Mouse (Mus musculus): ENCODE measurements at regions not wholly inside any gene's neighbourhood (a gene's known extent, or its start where the extent isn't known, plus 50 kb on each side); places are given as distances from the start of the nearest gene placed in this dataset.

DNA sequence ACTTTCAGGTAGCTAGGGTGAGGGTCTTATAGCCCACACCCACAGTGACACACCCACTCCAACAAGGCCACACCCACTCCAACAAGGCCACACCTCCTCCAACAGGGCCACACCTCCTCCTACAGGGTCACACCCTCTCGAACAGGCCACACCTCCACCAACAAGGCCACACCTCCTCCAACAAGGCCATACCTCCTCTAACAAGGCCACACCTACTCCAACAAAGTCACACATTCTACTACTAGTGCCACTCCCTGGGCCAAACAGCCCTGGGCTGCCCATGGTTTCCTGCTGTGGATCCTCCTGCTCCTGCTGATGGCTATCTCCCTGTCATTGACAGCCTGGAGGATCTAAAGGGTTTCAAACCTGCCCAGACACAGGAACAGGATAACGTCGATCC, 124.9 kb downstream of the Mn1 start:
- DNase-seq (ENCODE audit: low spot score in 2 of 2), result no peak
- intact Hi-C loops (cut with DNase I), result no loop called here

DNA sequence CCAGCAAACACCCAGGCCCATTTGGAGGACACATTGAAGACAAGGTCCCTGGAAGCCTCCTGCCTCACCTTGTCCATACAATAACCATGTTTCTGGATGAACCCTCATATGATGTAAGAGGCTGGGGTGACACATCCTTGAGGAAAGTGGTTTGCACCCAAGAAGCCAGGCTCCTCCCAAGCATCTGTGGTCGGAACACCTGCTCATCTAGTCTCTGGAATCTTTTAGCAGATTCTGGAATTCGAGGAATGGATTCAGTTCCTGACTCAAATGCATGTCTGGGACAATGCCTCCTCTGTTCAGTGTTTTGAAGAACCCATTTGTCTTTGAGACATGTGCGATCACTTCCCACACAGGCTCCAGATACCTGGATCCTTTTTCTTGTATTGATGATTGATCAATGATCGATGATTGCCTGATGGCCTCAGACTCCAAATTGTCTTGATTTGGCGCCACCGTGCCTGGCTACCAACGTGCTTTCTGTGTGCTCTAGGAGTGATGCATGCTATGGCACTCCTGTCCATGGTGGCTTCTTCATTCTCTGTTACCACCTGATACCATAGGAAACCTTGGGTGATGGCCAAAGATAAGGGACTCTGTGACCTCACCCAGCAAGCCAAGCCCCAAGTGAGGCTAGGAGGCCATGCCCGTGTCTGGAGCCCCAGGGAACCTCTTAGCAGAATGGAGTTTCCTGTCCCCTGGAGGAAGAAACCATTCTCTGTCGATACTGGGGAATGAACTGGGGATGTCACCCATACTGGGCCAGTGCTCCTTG, 126.7 kb downstream of the Mn1 start:
- intact Hi-C loops (cut with DNase I), result no loop called here
- no peak for DNase-seq (ENCODE audit: low spot score in 2 of 2)

DNA sequence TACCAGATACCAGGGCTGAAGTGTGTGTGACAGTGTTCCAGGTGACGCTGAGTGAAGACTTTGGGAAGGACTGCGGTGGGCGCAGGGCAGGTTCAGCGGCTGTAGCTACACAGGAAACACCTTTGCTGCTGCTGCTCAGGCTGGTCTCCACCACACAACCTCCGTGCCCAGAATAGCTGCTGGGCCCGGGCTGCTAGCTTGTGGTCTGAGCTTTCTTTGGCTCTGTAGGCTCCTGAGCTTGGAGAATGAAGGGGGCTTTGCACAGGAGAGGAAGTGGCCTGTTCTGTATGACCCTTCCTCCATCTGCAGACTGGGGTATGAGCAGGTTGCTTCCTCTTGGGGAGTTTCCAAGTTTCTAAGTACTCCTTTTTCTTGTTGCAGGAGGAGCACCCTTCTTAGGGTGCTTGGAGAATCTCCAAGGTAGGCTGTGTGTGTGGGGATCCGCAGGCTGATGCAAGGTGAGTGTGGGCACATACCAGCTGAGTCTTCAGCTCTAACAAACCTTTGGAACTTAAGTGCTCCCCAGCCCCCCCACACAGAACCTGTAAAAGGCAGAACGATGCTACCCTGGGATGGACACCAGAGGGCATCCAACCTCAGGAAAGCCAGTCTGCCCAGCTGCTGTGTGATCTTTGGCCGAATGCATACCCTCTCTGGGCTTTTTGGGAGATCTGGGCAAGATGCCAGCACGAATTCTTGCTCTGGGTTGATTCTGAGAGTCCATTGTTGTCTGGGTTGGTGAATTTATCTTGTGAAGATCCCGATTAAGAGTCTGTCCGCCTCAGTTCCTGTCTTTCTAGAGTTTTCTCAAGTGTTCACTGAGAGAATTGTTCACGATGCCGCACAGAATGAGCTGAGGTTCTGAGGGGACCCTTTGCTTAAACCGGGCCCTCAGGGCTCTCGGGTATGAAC, 136.6 kb downstream of the Mn1 start:
- DNase-seq (ENCODE audit: low spot score in 2 of 2), result no peak
- intact Hi-C loops (cut with DNase I), result no loop called here

DNA sequence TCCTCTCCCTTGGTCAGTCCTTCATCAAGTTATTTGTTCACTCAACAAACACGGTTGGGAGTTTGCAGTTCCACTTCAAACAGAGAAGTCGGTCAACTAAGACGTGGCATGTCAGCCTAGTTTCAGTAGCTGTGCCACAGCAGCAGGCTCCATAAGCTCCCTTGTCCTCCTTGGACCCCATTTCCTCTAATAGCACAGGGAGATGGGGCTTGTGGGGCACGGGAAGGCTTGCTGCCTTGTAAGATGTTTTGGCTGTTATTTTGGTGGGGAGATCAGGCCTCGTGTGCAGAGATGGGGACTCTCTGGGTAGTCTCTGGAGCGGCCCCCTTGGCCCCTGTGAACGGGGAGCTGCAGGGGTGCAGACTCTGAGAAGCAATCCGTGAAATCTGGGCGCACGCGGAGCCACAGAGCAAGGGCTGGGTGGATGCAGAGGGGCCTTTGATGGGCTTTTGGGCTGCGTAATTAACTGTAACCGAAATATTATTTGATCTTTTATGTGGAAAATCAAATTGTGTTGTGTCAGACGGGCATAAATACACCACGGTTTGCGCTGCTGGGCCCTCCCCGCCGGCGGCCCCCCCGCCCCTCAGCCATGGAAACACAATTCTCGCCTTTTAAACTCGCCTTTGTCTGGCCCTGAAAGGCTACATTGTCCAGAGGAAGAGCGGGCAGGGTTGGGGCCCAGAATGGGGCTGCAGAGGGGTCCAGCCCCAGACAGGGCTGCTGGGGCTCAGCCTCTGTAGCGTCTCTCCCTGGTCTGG, 137.6 kb downstream of the Mn1 start:
- intact Hi-C loops (cut with DNase I), result no loop called here
- no peak for DNase-seq (ENCODE audit: low spot score in 2 of 2)

DNA sequence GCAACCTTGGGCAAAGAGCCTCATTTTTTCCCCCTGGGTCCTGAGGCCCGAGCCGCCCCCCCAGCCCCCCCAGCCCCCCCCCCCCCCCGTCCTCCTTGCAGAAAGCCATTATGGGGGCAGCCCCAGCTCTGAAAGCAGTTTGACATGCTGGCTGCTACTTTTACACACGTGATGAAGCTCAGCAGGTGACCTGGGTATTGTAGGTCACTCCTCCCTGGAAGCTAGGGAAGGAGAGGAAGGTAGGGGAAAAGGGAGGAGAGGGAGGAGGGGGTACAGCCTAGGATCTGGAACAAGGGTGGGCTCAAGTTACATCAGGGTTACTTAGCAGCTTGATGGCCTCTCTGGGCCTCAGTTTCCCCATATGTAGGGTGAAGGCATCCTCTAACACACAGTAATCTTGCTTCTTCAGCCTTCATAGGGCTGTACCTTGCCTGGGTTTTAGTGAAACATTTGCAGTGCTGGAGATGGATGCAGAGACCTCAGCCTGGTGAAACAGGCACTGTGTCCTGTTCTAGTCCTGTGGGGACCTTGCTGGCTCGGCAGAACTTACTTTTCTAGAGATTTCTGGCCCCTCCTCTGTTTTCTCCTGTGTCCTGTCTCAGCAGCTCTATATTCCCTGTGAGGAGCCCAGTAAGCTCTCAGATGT, 138.3 kb downstream of the Mn1 start:
- DNase-seq (ENCODE audit: low spot score in 2 of 2), result no peak
- intact Hi-C loops (cut with DNase I), result no loop called here

DNA sequence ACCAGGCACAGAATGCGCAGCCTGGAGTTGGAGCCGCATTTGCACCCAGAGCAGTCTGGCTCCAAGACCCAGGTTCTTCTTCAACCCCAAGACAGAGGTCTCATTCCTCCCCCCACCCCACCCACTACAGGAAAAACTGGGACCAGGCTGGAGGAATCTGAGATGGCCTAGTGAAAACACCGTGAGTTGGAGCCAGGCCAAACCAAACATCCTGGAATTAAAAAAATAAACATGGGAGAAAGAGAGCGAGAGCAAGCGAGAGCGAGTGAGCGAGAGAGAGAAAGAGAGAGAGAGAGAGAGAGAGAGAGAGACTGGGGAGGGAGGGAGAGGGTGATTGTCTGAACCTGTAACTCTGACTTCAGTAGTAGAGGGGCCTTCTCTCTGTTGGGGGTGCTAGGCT, 138.8 kb downstream of the Mn1 start:
- no peak for DNase-seq (ENCODE audit: low spot score in 2 of 2)
- intact Hi-C loops (cut with DNase I), result no loop called here

DNA sequence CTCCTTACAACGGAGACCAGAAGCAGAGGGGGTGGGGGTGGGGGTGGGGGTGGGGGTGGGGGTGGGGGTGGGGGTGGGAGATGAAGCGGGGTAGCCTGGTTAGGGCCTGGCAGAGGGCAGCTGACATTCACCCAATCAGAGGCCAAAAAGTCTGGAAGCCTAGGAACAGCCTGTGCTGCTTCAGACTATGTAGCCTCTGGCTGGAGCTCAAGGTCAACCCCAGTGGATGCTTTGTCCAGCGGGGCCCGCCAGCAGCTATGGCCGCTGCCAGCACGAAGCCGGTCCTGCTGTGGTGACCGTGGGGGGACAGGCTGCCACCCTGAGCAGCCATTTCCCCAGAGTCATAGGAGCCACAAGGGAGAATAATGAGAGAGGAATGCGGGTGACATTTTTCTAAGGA, 143.3 kb downstream of the Mn1 start:
- no peak for DNase-seq (ENCODE audit: low spot score in 2 of 2)
- intact Hi-C loops (cut with DNase I), result no loop called here

DNA sequence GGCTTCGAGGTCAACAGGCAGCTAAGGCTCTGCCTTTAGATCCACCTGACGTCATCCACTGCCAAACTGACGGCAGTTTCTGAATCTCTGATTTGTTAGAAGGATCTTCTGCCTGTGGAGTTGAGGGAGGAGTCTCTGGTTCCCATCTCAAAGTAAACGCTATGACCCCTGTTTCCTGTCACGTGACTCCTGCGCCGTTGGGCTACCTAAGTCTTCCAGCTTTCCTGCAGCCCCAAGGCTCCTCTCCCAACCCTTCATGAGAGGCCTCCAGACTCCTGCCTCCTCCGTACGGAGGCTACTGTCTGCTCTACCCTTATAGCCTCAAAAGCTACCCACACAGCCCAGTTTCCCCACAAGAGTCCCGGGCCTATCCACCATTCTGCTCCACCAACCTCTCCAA, 144.1 kb downstream of the Mn1 start:
- intact Hi-C loops (cut with DNase I), result no loop called here
- no peak for DNase-seq (ENCODE audit: low spot score in 2 of 2)

DNA sequence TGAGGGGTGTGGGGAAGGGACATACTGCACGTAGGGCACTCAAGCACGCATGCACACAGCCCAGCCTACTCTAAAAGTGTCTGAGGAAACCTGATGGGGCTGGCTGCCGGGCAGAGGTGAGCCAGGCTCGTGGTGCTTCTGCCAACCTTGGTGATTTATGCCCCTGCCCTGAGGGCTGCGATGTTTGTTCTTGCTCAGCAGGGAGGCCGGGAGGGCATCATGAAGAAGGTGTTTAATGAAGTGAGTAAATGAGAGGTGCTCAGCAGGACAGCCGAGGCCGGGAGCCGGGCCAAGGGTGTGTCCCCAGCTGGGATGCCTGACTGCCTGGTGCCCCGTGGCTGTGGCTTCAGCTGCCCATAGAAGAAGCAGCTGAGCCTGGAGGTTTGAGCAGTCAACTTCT, 153.7 kb downstream of the Mn1 start:
- intact Hi-C loops (cut with DNase I), result no loop called here
- DNase-seq (ENCODE audit: low spot score in 2 of 2), result no peak

DNA sequence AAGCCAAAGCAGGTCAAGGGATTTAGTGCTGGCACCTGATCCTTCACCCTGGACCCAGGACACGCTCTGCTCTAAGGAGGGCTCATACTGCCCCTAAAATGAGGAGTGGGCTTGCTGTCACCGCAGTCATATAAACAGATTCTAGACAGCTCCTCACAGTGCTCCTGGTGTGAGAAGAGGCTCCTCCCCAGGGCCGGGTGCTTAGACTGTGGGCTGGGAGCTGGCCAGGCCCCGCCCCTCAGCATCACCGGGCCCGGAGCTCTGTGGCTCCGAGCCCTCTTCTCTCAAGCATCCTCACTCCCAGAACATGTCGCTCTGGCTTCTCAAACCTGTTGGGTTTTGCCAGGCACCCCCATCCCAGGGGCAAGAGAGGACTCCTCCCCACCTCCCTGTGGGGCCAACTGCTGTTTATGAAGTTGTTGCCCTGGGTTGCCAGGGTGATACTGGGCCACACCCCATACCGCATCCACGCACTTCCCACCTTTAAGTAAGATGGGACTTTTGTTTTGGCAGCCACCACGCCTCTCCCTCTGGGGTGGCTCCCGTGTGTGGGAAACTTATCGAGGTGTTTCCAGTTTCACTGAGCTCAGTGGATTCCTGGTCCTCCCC, 156.2 kb downstream of the Mn1 start:
- no peak for DNase-seq (ENCODE audit: low spot score in 2 of 2)
- intact Hi-C loops (cut with DNase I), result no loop called here

DNA sequence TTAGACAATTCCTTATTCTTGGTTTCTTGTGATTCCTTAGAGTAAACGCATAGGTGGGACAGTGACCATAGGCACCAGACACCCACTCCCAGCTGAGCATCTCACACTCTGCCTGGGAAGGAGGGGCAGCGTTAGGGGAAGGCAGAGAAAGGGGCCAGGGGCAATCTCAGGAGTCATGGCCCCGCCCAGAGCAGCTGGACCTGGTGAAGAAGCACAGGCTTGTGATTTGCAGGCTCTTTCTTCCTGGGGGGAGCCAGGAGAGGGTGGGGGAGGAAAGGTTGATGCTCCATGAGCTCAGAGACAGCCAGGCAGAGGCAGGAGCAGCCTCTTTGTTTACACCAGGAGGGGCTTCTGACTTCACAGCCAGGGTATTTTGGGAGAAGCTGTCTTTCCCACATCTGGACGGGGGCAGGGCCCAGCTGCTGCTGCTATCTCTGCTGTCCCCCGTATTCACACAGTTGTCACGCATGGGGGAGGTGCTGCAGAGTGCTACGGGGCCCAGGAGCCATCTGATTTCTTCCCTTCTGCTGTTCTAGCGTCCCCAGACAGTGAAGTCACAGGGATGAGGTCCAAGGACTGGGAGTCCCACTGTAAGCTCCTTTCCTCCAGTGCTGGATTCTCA, 157.2 kb downstream of the Mn1 start:
- intact Hi-C loops (cut with DNase I), result no loop called here
- DNase-seq (ENCODE audit: low spot score in 2 of 2), result peak; percentile 32 to 44

DNA sequence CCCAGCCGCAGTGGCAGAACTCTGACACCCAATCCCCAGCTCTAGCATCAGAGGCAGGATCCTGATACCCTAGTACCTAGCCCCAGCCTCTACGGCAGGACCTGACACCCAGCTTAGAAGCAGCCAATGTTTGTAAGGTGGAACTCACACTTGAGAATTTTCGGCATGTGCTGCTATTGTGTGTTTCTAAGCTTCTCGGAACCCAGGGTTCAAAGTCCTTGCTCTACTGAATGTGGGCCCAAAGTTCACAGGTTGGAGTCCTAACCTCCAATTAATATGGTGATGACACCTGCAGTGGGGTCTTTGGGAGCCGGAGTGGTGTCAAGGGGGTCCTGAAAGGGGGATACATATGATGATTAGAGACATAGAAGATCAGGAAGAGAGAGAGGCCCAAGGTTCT, 158.2 kb downstream of the Mn1 start:
- no peak for DNase-seq (ENCODE audit: low spot score in 2 of 2)
- intact Hi-C loops (cut with DNase I), result no loop called here

DNA sequence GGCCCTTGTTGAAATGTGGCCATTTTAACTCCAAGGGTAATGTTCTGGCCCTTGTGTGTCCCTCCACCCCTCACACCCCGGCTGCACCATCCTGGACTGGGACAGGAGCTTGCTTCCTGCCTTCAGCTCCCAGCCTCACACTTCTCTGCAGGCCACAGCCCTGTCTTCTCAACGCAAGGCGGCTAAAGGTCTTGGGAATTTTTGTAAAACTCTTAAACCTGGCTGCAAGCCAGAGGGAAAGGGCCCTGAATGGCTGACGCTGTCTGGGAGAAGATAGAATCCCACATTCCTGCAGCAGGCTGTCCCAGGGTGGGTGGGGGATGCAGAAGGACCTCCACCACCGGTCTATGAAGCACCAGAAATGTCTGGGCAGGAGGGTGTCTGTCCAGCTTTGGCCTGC, 156.3 kb upstream of the Gm26897 start:
- intact Hi-C loops (cut with DNase I), result no loop called here
- no peak for DNase-seq (ENCODE audit: low spot score in 2 of 2)

DNA sequence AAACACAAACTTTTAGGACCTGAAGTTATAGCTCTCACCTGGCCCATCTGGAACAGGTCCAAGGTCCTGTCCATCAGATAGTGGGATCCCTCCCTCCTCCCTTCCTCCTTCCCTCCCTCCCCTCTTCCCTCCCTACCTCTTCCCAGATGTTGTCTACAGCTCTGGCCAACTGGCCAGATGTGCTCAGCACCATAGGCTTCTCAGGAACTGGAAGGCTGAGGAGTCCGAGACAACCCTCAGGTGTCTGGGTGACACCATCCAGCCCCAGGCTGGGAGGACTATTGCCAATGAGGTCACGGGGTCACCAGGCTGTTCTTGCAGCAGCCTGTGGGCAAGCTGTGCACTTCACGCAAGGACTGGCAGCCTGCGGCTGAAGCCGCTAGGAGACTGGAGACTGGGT, 155.6 kb upstream of the Gm26897 start:
- DNase-seq (ENCODE audit: low spot score in 2 of 2), result no peak
- intact Hi-C loops (cut with DNase I), result no loop called here

DNA sequence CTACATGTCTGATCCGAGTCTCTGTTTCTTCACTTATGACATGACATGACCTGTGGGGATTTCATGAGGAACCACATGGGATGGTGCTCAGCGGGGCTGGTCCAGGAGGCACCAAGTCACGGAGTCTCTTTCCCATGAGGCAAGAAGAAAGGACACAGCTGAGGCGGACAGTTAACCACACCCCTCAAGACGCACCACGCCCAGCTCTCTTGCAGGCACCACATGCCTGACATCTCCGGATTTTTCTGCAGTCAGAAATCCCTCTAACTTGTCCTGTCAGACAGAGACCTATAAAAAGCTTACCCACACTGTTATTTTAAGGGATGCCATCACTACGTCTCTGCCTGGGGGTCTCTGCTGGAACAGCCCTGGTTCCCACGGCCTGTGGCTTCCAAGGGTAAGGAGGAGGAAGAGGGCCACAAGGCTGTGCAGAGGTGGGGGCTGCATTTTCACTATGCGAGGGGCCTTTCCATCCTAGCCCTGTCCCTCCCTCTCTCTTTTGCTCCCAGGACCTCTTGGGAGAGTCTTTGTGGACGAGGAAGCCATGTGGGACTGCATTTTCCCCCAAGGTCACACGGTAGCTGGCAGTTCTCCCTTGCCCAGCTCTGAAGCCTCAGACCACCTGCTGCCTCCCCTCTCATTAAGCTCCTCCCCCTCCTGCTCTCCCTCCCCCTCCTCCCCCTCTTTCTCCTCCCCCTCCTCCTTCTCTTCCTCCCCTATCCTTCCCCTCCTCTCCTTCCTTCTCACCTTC, 154.6 kb upstream of the Gm26897 start:
- peak in 1 of 2 experiments; percentile 43 for DNase-seq (ENCODE audit: low spot score in 2 of 2)
- intact Hi-C loops (cut with DNase I), result no loop called here

DNA sequence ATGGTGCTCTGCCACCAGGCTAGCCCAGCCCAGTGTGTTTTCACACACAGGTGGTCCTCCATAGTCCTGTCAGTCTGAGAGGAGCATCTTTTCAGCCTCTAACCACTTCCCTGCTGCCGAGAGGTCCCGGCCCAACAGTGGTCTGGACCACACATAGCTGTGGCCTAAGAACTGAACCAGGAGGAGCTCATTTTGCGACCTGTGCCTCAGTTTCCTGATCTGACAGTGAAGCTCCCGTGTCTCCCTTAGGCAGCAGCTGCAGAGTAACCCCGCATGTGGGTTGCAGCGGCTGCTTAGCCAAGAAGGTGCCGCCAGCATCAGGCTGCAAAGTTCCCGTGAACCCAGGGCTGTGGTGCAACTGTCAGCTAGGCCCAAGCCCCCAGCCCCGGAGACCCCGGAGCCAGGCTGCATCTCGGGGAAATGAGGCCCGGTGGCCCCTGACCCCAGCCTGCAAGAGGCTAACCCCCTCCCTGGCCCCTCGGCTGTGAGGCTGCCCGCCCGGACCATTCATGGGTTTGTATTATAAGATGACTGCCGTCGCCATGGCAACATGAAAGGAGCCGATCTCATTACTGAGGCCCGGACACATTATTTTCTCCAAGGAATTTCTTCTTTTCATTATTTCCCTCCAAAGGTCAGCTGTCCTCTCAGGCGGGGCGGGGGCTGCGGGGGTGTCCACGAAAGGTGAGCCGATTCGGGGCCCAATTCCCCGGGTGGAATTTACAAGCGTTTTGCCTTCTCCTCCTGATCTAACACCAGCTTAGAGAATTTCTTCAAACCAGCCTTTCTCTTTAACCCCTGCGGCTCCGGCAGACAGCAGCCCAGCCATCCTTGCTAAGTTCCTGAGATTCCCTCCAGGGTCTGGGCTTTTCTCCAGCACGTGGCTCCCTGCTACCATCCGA, 152.6 kb upstream of the Gm26897 start:
- DNase-seq (ENCODE audit: low spot score in 2 of 2), result peak; percentile 65 to 79
- intact Hi-C loops (cut with DNase I), result loop anchor here (5.0 kb wide), 1 partner anchor 159 kb away; no protein-coding TSS in a partner anchor

DNA sequence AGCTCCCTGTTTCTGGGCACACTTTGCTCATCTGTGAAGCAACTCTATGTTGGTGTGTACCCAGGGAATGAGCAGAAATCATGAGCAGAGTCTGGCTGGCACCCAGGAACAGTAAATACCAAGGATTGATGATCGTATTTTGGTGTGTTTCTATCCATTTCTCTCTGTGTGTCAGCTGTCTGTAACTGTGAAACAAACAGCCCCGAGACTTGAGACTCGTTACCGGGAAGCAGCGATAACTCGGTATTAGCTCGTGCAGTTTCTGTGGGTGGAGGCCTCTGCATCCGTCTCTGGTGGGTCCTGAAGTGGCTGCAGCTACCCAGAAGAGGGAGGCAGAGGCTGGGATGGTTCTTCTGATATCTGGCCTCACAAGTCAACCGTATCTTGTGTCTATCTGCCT, 151.7 kb upstream of the Gm26897 start:
- intact Hi-C loops (cut with DNase I), result loop anchor here (5.0 kb wide), 1 partner anchor 160 kb away; no protein-coding TSS in a partner anchor
- peak; percentile 41 to 61 for DNase-seq (ENCODE audit: low spot score in 2 of 2)

Data from left cerebral cortex, postnatal 14 days (tissue).